Mouse (Mus musculus): ENCODE results near the gene Iqcc.

Iqcc gene

DNA sequence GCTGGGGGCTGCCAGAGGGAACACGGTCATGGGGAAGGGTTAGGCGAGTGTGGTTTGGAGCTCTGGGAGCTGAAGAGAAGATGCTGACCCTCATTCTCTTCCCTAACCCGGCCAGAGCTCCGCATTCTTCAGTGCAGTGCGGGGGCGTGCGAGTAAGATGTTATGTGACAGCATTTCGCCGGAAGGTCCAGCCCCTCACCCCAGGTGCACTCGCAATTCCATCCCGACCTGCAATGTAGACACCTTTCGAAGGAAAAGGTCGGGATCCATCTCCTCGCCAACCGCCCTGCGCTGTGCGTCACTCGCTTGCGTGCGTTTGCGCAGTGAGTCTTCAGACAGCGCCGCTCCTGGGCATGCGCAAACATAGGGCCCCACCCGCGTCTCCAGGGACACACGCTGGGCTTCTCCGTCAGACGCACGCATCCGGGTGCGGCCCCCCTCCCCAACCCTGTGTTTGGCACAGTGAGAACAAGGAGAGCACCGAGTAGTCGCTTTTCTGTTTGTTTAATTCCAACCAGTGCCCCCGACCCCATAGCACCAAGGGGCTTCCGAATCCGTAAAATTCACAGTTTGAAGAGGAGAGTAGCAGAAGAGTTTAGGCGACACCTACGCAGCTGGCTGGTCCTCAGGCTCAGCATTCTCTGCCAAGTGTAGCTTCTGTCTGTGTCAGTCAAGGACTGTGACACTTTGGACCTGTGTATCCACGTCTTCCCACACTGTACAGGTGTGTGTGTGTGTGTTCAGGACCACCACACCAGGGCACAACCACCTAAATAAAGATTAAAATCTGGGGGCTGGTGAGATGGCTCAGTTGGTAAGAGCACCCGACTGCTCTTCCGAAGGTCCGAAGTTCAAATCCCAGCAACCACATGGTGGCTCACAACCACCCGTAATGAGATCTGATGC lies at the start of gene Iqcc:
Gene Iqcc (minus strand): TSS at position 314 of the 906 bp plus-strand sequence.
- peak; percentile 97 for DNase-seq (ENCODE audit: low spot score in 2 of 2)

- no peak for DNase-seq (ENCODE audit: low spot score in 2 of 2)
Measured at GRCm38 (mm10) chr4:129662255-129662813, 43.4 kb upstream of the Iqcc start.

GRCm38 (mm10) chr4:129661584-129661983 lies 42.7 kb upstream of the Iqcc start:
- no peak for DNase-seq (ENCODE audit: low spot score in 2 of 2)

- no peak for DNase-seq (ENCODE audit: low spot score in 2 of 2)
Measured at GRCm38 (mm10) chr4:129654770-129655169, 35.9 kb upstream of the Iqcc start.

- no peak for DNase-seq (ENCODE audit: low spot score in 2 of 2)
Measured at GRCm38 (mm10) chr4:129650359-129650758, 31.5 kb upstream of the Iqcc start.

DNA sequence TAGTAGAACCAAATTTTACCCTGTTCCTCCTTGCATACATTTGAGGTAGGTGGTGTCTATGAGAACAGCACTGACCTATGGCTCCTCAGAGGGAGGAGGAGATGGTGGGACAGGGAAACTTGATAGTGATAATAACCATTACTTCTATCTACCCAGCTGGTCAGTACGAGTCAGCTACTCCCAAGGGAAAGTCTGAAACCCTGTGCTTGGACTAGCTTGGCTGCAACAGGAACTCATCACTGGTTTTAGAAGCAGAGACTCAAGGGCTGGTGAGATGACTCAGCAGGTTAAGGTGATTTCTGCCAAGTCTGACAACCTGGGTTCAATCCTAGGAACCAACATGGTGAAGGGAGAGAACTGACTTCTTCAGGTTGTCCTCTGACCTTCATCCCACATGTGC lies 29.8 kb upstream of the Iqcc start:
- DNase-seq (ENCODE audit: low spot score in 2 of 2): no peak

- peak in 1 of 2 experiments; percentile 23 for DNase-seq (ENCODE audit: low spot score in 2 of 2)
Measured at GRCm38 (mm10) chr4:129645204-129645603, 26.3 kb upstream of the Iqcc start.

GRCm38 (mm10) chr4:129641756-129642155 lies 22.9 kb upstream of the Iqcc start:
- no peak for DNase-seq (ENCODE audit: low spot score in 2 of 2)

GRCm38 (mm10) chr4:129640638-129641467 lies 22.0 kb upstream of the Iqcc start, which contains the start of gene Txlna:
Txlna (minus strand) TSS chr4:129641065.
- peak; percentile 98 for DNase-seq (ENCODE audit: low spot score in 2 of 2)

DNA sequence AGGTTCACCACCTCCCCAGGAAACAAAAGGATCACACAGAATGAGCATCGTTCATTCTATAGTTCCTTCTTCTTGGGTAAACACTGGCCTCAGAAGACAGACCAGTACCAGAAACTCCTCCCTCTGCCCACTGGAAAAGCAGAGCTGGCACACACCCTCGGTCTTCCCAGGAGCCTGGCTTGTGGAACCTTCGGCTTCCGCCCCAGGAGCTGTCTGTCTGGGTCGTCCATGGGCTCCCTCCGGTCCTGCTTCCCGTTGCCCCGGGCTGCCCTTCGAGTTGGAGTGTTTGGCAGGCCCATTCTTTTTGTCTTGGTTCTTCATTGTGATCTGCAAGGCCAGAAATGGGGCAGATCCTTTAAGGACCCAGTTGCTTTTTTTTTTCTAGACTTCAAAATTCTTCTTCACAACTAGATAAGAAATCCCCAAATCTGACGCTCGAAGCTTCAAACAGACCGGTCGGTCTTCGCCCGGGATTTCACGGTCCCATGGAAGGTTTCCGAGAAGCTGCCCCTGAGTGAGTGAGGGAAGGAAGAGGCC lies 21.3 kb upstream of the Iqcc start:
- no peak for DNase-seq (ENCODE audit: low spot score in 2 of 2)

DNA sequence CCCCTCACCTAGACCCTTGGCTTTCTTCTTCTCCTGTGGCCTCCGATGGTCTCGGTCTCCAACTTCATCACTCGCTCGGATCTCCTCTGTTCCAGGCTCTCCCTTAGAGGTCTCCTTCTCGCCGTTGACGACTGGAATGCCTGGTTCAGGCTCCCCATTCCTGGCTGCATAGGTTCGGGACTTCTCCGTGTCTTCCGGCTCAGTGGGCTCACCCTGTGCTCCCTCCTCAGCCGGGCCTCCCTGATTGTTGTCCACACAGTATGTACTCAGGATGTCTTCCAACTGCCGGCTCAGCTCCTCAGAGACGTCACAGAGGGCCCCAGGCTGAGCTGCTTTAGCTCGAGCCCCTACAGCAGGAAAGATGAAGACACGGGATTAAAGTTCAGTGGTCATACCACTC lies 20.3 kb upstream of the Iqcc start:
- no peak for DNase-seq (ENCODE audit: low spot score in 2 of 2)

DNA sequence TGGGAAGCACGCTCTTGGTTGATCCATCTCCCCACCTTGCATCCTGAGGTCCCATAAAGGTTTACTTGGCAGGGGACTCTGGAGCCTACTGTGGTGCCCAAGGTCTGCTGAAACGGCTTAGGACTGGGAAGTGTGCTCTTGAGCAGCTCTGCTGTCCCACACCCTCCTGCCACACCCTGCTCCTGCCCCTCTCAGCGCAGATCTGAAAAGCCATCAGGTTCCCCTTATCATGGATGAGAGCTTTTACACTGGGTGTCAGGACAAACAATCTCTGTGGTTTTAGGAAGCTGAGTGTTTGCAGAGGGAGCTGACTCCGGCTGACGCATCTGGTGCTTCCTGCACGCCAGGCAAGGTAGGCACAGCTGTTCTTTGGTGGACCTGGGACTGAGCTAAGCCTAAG lies 15.0 kb upstream of the Iqcc start:
- no peak for DNase-seq (ENCODE audit: low spot score in 2 of 2)

DNA sequence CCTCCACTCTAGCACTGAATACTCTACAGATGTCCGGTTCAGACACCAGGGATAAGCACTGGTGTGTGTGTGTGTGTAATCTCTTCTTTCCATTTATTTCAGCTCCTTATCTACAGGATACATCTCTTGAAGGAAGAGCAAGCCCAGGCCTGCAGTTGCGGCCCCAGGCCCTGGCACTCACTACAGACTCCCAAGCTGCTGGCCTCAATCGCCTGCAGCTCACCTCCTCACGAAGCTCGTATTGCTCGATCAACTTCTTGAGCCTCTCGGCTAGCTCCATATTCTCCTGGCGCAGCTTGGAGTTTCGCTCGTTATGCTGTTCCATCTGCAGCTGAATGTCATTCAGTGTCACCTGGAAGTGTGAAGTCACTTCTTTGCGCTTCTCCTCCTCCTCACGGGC lies 13.0 kb upstream of the Iqcc start:
- no peak for DNase-seq (ENCODE audit: low spot score in 2 of 2)

- DNase-seq (ENCODE audit: low spot score in 2 of 2): no peak
Measured at GRCm38 (mm10) chr4:129630944-129631343, 12.0 kb upstream of the Iqcc start.

DNA sequence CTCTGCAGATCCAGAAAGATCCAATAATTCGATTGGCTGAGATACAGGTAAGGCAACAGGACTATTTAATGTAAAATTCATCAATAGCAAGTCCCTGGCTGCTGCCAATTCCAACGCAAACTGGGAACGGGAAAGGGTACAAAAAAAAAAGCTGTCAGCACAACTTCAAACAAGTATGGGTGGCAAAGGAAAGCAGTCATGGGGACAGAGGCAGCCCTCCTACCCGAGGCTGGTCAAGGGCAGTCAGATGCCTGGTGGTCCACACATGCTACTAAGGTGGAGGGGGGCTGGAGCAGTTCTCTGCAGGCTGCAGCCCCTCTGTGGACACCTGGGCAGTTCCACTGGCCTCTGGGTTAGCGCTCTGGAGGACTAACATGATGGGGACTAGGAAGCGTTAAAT lies 7.1 kb upstream of the Iqcc start:
- DNase-seq (ENCODE audit: low spot score in 2 of 2): no peak

- no peak for DNase-seq (ENCODE audit: low spot score in 2 of 2)
Measured at GRCm38 (mm10) chr4:129625496-129625895, 6.6 kb upstream of the Iqcc start.

DNA sequence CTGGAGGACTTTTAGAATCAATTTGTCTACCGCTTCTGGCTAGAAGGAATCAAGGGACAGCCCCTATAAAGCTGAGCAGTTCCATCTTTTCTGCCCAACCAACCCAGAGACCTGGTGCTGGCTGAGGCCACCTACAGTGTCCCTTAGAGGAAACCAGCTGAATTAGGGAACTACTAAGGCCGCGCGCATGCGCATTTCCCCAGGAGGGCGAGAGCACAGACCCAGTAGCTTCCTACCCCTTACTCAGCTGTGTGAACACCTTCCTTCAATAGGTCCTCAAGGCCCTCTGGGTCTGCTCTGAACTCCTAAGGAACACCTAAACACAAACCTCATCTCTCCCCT lies 6.1 kb upstream of the Iqcc start:
- peak; percentile 60 to 69 for DNase-seq (ENCODE audit: low spot score in 2 of 2)

- DNase-seq (ENCODE audit: low spot score in 2 of 2): peak; percentile 87
Measured at GRCm38 (mm10) chr4:129624281-129625028, 5.6 kb upstream of the Iqcc start.

- peak; percentile 68 to 70 for DNase-seq (ENCODE audit: low spot score in 2 of 2)
Measured at GRCm38 (mm10) chr4:129623681-129624091, 4.8 kb upstream of the Iqcc start, which contains the start of gene Ccdc28b. Ccdc28b (minus strand) TSS chr4:129623947.

GRCm38 (mm10) chr4:129622803-129623535 lies 4.1 kb upstream of the Iqcc start:
- DNase-seq (ENCODE audit: low spot score in 2 of 2): no peak
